Mouse (Mus musculus) neural tube, embryonic 15.5 days (tissue): ENCODE data around the gene Hexb. TPM values are rescaled to one million over a fixed set of nuclear protein-coding genes. Genes with fewer than 3 reads are reported as not detected.

Experiments used
- ATAC-seq: fragments of 200-750 bp; cut with Nextera tagmentation; 2 replicates; pipeline ENCODE4 v1.8.0; 2017; ENCODE audit warnings: mild to moderate bottlenecking, moderate TSS enrichment, moderate library complexity; ENCODE audit not compliant: low FRiP score
- H3K27ac ChIP-seq: fragments of 300-500 bp; sonication (generic); replicated peaks from 2 replicates; pipeline ENCODE4 v1.5.1; 2015; ENCODE audit warnings: mild to moderate bottlenecking, inconsistent platforms
- H3K27me3 ChIP-seq: fragments of 300-500 bp; sonication (generic); replicated peaks from 2 replicates; pipeline ENCODE4 v1.6.1; 2015; ENCODE audit warnings: inconsistent platforms
- H3K36me3 ChIP-seq: fragments of 300-500 bp; sonication (generic); 2 replicates; pipeline ENCODE4 v1.6.1; 2015; ENCODE audit warnings: inconsistent platforms
- H3K4me1 ChIP-seq: fragments of 300-500 bp; sonication (generic); 2 replicates; pipeline ENCODE4 v1.6.1; 2015; ENCODE audit warnings: inconsistent platforms
- H3K4me2 ChIP-seq: fragments of 300-500 bp; sonication (generic); 2 replicates; pipeline ENCODE4 v1.6.1; 2015; ENCODE audit warnings: inconsistent platforms, mild to moderate bottlenecking, moderate library complexity
- H3K4me3 ChIP-seq: fragments of 300-500 bp; sonication (generic); replicated peaks from 2 replicates; pipeline ENCODE4 v1.5.1; 2015; ENCODE audit warnings: mild to moderate bottlenecking, inconsistent platforms
- H3K9ac ChIP-seq: fragments of 300-500 bp; sonication (generic); replicated peaks from 2 replicates; pipeline ENCODE4 v1.6.1; 2015; ENCODE audit warnings: mild to moderate bottlenecking, inconsistent platforms
- H3K9me3 ChIP-seq: fragments of 300-500 bp; sonication (generic); replicated peaks from 2 replicates; pipeline ENCODE4 v1.6.1; 2016; ENCODE audit warnings: inconsistent platforms
- WGBS: fragments of 180-500 bp; shearing (Covaris S2); methylation state at CpG from one replicate; pipeline ENCODE4 v1.1.7; 2015; ENCODE audit warnings: mixed read lengths; 5-methylcytosine and 5-hydroxymethylcytosine counted together
- polyA plus RNA-seq: library from polyadenylated mRNA; unstranded; fragments of >200 nt; fragmentation: Nextera tagmentation; extraction: Ambion mirVana; gene quantifications from 2 replicates; pipeline ENCODE4 v1.2.1, GENCODE M21; 2015

Hexb gene
- polyA plus RNA-seq, 1 experiment from 2014 or later = 54.5 TPM

- Histone ChIP-seq H3K36me3 (no peaks in the 10 kb centered on the region), H3K9ac (no peak overlapping the region), H3K9me3 (no peaks in the 10 kb centered on the region), H3K27ac (no peak overlapping the region), H3K4me3 (no peak overlapping the region), H3K27me3 (no peaks in the 10 kb centered on the region), H3K4me2 (no peak overlapping the region), H3K4me1 (peaks cover 6% of the 10 kb centered on the region; the same call in 1 of the 2 replicates)
- no peak for ATAC-seq
- 95% methylated on average over 3 of the region's 3 CpGs for WGBS
These were observed 21.9 kb upstream of the Hexb start for GRCm38 (mm10) chr13:97220022-97220421.

GRCm38 (mm10) chr13:97216196-97216595 is 18.0 kb upstream of the Hexb start:
- H3K36me3 ChIP-seq = no peaks in the 10 kb centered on the region
- no peak for ATAC-seq
- no peaks in the 10 kb centered on the region for H3K27me3 ChIP-seq
- peaks cover 6% of the 10 kb centered on the region; the same call in 1 of the 2 replicates for H3K4me1 ChIP-seq
- WGBS = 70% methylated on average over 5 of the region's 5 CpGs
- no peak overlapping the region for H3K9ac ChIP-seq
- H3K27ac ChIP-seq = no peak overlapping the region
- no peak overlapping the region for H3K4me2 ChIP-seq
- H3K4me3 ChIP-seq = no peak overlapping the region
- H3K9me3 ChIP-seq = no peaks in the 10 kb centered on the region

- Histone ChIP-seq H3K4me1 (peaks cover 6% of the 10 kb centered on the region; the same call in 1 of the 2 replicates), H3K27me3 (no peaks in the 10 kb centered on the region), H3K9me3 (no peaks in the 10 kb centered on the region), H3K9ac (no peak overlapping the region), H3K4me2 (no peak overlapping the region), H3K4me3 (no peak overlapping the region), H3K27ac (no peak overlapping the region), H3K36me3 (no peaks in the 10 kb centered on the region)
- ATAC-seq = no peak
- WGBS = 50% methylated on average over 4 of the region's 4 CpGs
These were observed 17.4 kb upstream of the Hexb start for GRCm38 (mm10) chr13:97215563-97215962.

GRCm38 (mm10) chr13:97214583-97215268 is 16.6 kb upstream of the Hexb start:
- no peak overlapping the region for H3K4me2 ChIP-seq
- H3K9me3 ChIP-seq = no peaks in the 10 kb centered on the region
- no peaks in the 10 kb centered on the region for H3K36me3 ChIP-seq
- no peak overlapping the region for H3K9ac ChIP-seq
- H3K27me3 ChIP-seq = no peaks in the 10 kb centered on the region
- no peak overlapping the region for H3K4me3 ChIP-seq
- WGBS = 67% methylated on average over 3 of the region's 3 CpGs
- H3K4me1 ChIP-seq = peaks cover 6% of the 10 kb centered on the region; the same call in 1 of the 2 replicates
- no peak overlapping the region for H3K27ac ChIP-seq
- ATAC-seq = no peak

GRCm38 (mm10) chr13:97208500-97209010 is 10.4 kb upstream of the Hexb start:
- H3K4me1 ChIP-seq = peaks cover 8% of the 10 kb centered on the region
- no peaks in the 10 kb centered on the region for H3K27me3 ChIP-seq
- H3K36me3 ChIP-seq = no peaks in the 10 kb centered on the region
- no peaks in the 10 kb centered on the region for H3K9me3 ChIP-seq
- H3K4me2 ChIP-seq = no peak overlapping the region
- H3K9ac ChIP-seq = no peak overlapping the region
- H3K4me3 ChIP-seq = no peak overlapping the region
- WGBS = 66% methylated on average over 3 of the region's 3 CpGs
- H3K27ac ChIP-seq = no peak overlapping the region
- no peak for ATAC-seq

GRCm38 (mm10) chr13:97208112-97208478 is 9.9 kb upstream of the Hexb start:
- no peaks in the 10 kb centered on the region for H3K9me3 ChIP-seq
- no peak overlapping the region for H3K4me3 ChIP-seq
- H3K9ac ChIP-seq = no peak overlapping the region
- no peaks in the 10 kb centered on the region for H3K36me3 ChIP-seq
- H3K4me2 ChIP-seq = no peak overlapping the region
- ATAC-seq = no peak
- peaks cover 8% of the 10 kb centered on the region for H3K4me1 ChIP-seq
- no peak overlapping the region for H3K27ac ChIP-seq
- no peaks in the 10 kb centered on the region for H3K27me3 ChIP-seq
- 62% methylated on average over 7 of the region's 7 CpGs for WGBS

- Histone ChIP-seq H3K36me3 (no peaks in the 10 kb centered on the region), H3K4me3 (no peak overlapping the region), H3K4me1 (peaks cover 8% of the 10 kb centered on the region), H3K27ac (no peak overlapping the region), H3K4me2 (no peak overlapping the region), H3K27me3 (no peaks in the 10 kb centered on the region), H3K9ac (no peak overlapping the region), H3K9me3 (no peaks in the 10 kb centered on the region)
- WGBS = 86% methylated on average over 7 of the region's 7 CpGs
- ATAC-seq = no peak
These were observed 9.4 kb upstream of the Hexb start for GRCm38 (mm10) chr13:97207472-97208111.

- H3K36me3 ChIP-seq = no peaks in the 10 kb centered on the region
- H3K4me1 ChIP-seq = peaks cover 8% of the 10 kb centered on the region
- H3K4me3 ChIP-seq = no peak overlapping the region
- no peaks in the 10 kb centered on the region for H3K27me3 ChIP-seq
- H3K27ac ChIP-seq = no peak overlapping the region
- H3K4me2 ChIP-seq = no peak overlapping the region
- no peak for ATAC-seq
- H3K9me3 ChIP-seq = no peaks in the 10 kb centered on the region
- WGBS = 93% methylated on average over 2 of the region's 2 CpGs
- H3K9ac ChIP-seq = no peak overlapping the region
These were observed 7.9 kb upstream of the Hexb start for GRCm38 (mm10) chr13:97206046-97206445.

GRCm38 (mm10) chr13:97205052-97205701 is 7.0 kb upstream of the Hexb start:
- Histone ChIP-seq H3K9ac (peak overlapping the region; percentile 24; the same call in 1 of the 2 replicates), H3K4me1 (peaks cover 8% of the 10 kb centered on the region), H3K9me3 (no peaks in the 10 kb centered on the region), H3K4me3 (peak overlapping the region; percentile 39), H3K36me3 (no peaks in the 10 kb centered on the region), H3K4me2 (peak overlapping the region; percentile 66), H3K27me3 (no peaks in the 10 kb centered on the region), H3K27ac (peak overlapping the region; percentile 69)
- peak; percentile 79 for ATAC-seq
- WGBS = 12% methylated on average over 18 of the region's 18 CpGs

GRCm38 (mm10) chr13:97201896-97202295 is 3.7 kb upstream of the Hexb start:
- no peaks in the 10 kb centered on the region for H3K27me3 ChIP-seq
- no peaks in the 10 kb centered on the region for H3K36me3 ChIP-seq
- no peaks in the 10 kb centered on the region for H3K9me3 ChIP-seq
- H3K4me2 ChIP-seq = no peak overlapping the region
- peaks cover 14% of the 10 kb centered on the region for H3K4me1 ChIP-seq
- H3K9ac ChIP-seq = no peak overlapping the region
- ATAC-seq = no peak
- no peak overlapping the region for H3K27ac ChIP-seq
- no peak overlapping the region for H3K4me3 ChIP-seq
- WGBS = 78% methylated on average over 4 of the region's 4 CpGs

GRCm38 (mm10) chr13:97201076-97201475 is 2.9 kb upstream of the Hexb start:
- ATAC-seq = no peak
- Histone ChIP-seq H3K36me3 (no peaks in the 10 kb centered on the region), H3K27me3 (no peaks in the 10 kb centered on the region), H3K4me2 (no peak overlapping the region), H3K9ac (no peak overlapping the region), H3K27ac (no peak overlapping the region), H3K9me3 (no peaks in the 10 kb centered on the region), H3K4me1 (peaks cover 18% of the 10 kb centered on the region), H3K4me3 (no peak overlapping the region)
- 75% methylated on average over 7 of the region's 7 CpGs for WGBS

GRCm38 (mm10) chr13:97199123-97199522 is 966 bp upstream of the Hexb start:
- H3K9ac ChIP-seq = no peak overlapping the region
- H3K9me3 ChIP-seq = no peaks in the 10 kb centered on the region
- no peak overlapping the region for H3K4me2 ChIP-seq
- 89% methylated on average over 2 of the region's 2 CpGs for WGBS
- peaks cover 11% of the 10 kb centered on the region; the same call in 1 of the 2 replicates for H3K4me1 ChIP-seq
- H3K4me3 ChIP-seq = no peak overlapping the region
- H3K27ac ChIP-seq = no peak overlapping the region
- H3K36me3 ChIP-seq = no peaks in the 10 kb centered on the region
- ATAC-seq = no peak
- no peaks in the 10 kb centered on the region for H3K27me3 ChIP-seq
